Mouse (Mus musculus) testis, adult 2 months (tissue): Measurements from ENCODE around the gene Tmem87b.

Source experiments
- CTCF ChIP-seq: fragments of 200-500 bp; IDR thresholded peaks from 2 replicates; pipeline ENCODE4 v1.5.1; 2012; ENCODE audit warnings: low read depth, mild to moderate bottlenecking, inconsistent platforms, low read length, moderate library complexity; ENCODE audit not compliant: control insufficient read depth, insufficient read depth, insufficient replicate concordance
- POLR2A ChIP-seq: fragments of 200-500 bp; IDR thresholded peaks from 2 replicates; pipeline ENCODE4 v1.6.1; 2012; ENCODE audit warnings: low read depth, mild to moderate bottlenecking, inconsistent platforms, low read length, moderate library complexity; ENCODE audit not compliant: control insufficient read depth

- TF ChIP-seq POLR2A (no peak), CTCF (no peak)
Measured at GRCm38 (mm10) chr2:128856673-128857072, 38.8 kb downstream of the Tmem87b start.
